Mouse (Mus musculus) kidney, adult 18-20 months (tissue): ENCODE data around the gene Nqo2.
"Not testable (repeated sequence)": the region's sequence is repeated elsewhere in the genome, so short reads cannot be mapped to it uniquely, and the experiment has no call there.

Source experiments
- DNase-seq: peaks from one replicate; pipeline ENCODE4 v3.0.0; 2021

Nqo2 gene

DNA sequence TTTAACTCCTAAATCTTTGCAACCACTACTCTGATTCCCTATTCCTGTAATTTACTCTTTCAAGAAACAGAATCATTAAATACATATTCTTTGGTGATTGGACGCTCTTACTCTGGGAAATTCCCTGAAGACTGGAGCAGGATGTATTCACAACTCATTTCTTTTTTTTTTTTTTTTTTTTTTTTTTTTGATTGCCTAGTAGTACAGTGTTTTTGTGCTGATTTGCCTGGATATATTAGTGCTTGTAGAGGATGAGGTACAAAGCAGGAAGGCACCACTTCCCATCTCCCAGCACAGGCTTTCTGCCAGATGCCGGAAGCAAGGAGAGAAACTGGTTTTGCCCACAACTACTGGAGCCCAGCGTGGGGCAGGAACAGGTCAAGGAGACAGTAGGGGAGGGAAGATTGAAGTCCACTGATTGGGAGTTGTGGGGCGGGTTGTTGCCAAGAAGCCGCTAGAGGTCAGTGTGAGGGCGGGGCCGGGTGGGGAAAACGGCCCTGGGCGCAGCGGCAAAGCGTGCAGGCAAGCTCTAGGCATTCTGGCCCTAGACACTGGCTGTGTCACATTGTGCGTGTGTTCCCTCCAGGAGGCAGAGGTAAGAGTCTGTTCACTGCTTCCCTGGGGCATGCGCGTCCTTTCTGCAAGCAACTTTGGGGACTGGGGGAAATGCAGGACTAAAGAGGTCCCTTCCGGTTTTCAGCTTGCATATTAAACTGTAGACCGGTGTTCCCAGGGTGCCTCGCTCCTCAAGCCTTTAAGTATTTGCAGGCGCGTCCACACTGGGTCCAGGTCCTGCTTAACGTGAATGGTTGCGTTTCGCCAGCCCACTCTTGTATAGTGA, at the start of gene Nqo2:
Gene Nqo2 (plus strand): TSS at position 482 of the 841 bp plus-strand sequence.
- DNase-seq = peak; percentile 85

DNA sequence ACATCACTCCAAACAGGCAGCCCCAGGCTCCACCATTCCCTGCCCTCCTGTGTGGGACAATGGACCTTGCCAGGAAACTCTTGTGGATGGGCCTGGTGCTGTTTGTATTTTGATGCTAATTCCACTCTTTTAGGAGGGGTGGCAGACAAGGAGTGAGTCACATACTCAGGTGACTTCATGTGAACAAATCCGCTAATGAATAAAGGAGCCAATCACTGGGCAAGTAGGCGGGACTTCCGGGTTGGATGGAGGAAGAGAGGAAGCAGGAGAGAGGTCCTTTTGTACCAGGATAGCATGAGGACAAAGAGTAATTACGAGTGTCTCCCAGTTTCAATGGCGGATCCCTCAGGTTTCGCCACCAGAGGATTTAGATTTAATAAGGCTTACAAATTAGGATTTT, 43.4 kb upstream of the Nqo2 start:
- DNase-seq = no peak

DNA sequence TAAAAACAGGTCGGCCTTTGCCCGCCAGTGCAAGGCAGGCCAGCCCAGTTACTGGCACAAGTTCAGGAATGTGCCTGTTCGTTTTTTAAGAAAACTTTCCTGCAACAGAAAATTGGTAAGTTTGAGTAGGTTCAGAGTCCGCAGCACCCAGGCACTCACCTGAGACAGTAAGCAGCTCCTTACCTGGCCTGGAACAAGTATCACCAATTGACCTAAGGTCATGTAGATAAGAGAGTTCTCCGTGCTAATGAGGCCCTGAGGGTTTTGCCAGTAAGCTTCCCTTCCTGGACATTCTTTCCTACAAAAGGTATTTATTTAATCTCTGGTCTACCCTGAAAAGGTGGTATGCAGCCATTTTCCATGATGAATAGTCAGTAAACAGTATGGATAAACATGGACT, 42.8 kb upstream of the Nqo2 start:
- DNase-seq = no peak

DNA sequence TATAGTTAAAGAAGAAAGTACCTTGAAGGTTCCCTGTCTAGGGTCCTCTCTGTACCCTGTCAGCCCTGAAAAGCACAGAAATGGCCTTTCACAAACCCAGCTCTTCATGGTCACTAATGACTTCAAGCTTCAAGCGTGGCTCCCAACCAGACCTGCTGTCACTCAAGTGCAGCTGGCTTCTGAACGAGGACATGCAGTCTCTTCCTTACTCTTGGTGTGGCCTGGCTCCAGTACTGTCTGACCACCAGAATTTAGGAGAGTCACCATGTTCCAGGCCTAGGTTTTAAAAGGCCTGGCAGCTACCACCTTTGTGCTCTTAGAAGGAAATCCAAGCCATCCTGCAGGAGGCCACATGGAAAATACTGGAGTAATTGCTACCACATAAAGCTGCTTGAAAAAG, 34.2 kb upstream of the Nqo2 start:
- no peak for DNase-seq

DNA sequence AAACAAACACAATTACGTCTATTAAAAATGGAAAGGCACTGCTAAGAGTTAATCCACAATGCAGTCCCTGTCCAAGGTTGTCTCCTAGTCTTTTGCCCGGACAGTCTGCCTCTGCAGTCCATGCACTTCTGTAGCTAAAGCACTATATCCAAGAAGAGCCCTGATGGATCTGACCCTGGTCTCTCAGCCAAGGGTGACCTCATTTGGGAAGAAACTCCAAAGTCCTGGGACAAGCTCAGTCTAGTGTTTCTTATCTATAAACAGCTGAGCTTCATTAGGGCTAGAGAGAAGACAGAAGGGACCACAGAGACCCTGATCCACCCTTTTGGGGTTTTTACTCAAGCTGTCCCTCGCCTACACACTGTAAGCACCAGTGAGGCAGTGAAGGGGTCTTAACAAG, 33.6 kb upstream of the Nqo2 start:
- DNase-seq = no peak

GRCm38 (mm10) chr13:33934743-33935142, 29.7 kb upstream of the Nqo2 start:
- no peak for DNase-seq

- DNase-seq = peak; percentile 71
Observed at GRCm38 (mm10) chr13:33935465-33936181, 28.9 kb upstream of the Nqo2 start.

GRCm38 (mm10) chr13:33937151-33937550, 27.3 kb upstream of the Nqo2 start:
- DNase-seq = no peak

GRCm38 (mm10) chr13:33937587-33937986, 26.9 kb upstream of the Nqo2 start:
- not testable (repeated sequence) for DNase-seq

DNA sequence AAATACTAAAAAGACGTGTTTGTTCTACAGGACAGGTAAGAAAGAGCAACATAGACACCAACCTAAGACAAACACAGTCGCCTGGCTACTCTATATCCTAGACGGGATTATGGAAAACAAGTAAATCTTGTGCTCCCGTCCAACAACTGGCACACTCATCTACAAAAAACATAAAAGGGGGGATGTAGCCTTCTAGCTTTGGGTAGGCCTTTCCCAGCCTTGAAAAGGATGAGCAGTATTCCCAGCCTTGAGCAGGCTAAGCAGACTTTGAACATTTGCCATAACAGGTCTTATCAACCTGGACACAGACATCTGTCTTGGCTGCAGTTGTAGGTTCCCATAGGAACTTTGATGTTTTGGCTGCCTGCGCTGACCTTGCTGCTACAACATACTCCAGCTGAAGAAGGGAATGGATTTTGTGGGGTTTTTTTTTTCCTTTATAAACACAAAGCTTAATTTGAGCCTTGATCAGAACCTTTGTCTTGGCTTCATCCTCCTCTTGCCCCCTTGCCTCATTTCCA, 23.1 kb upstream of the Nqo2 start:
- no peak for DNase-seq

DNA sequence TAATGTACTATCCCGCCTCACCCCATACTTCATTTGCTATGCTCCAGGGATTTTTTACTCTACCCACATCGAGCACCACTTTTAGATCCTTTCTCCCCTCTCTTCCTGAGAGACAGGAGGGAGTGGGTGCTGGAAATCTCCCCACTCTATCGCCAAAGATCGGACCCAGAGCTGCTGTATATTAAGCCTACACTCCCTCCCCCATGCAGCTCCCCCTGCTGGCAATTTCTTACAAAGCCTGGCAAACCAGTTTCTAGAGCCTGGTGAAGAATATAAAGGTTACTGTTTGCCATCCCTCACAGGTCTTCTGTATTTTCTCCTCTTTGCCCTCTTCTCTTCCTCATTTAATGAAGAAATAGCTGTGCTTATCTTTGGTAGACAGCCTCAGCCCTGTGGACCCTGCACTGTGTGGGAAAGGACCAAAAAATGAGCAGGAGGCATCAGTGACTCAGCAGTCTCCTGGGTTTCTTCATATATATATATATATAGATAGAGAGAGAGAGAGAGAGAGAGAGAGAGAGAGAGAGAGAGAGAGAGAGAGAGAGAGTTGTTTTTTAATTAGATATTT, 22.2 kb upstream of the Nqo2 start:
- DNase-seq = peak; percentile 21

DNA sequence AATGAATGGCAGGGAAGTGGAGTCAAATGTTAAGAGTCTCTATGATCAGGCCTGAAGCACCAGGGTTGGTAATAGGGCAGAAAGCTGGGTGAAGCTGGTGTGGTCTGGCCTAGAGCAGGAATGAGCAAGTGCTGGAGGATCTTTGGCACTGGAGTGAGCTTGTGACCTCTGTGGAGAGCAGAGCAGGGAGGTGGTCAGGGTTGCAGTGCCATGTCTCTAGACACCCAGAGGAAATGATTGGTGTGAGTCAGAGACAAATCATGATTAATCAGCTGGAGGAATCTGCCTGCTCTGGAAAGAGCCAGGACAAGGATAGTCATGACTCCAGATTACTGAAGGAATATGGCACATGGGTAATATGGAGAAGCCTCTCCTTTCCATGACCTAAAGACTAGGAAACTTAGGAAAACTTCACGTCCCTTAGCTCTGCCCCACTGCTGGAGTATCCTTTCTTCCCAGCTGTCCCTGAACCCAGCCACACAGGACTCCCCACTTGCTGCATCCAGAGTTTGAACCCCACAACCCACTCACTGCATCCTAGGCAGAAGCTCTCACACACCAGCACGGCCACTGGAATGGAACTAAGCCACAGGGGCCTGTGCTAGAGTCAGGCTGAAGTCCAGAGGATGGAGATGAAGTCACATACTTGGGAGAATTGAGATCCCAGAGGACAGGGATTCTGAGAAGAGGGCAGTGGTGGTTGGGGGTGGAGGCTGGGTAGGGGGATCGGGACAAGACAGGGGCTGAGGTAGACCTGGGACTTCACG, 13.0 kb upstream of the Nqo2 start:
- DNase-seq = no peak

DNA sequence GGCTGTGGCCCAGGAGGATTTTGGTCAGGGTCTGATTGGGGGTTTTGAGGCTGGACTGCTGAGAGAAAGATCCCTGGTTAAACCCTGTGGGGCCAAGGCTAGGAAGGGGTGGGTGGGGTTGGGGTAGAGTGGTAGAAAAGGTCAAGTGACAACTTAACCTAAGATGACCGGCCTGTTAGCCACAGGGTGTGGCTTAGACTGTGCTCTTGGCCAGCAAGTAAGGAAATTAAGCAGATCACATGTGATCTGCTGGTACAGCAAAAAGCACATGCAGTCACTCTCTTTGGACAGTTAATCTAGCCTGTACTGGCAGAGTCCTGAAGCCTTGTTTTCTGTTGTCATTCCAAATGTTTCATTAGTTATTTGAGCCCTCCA, 12.4 kb upstream of the Nqo2 start:
- DNase-seq = no peak

GRCm38 (mm10) chr13:33952947-33953346, 11.5 kb upstream of the Nqo2 start:
- no peak for DNase-seq

GRCm38 (mm10) chr13:33956571-33957421, 7.7 kb upstream of the Nqo2 start:
- DNase-seq = no peak

DNA sequence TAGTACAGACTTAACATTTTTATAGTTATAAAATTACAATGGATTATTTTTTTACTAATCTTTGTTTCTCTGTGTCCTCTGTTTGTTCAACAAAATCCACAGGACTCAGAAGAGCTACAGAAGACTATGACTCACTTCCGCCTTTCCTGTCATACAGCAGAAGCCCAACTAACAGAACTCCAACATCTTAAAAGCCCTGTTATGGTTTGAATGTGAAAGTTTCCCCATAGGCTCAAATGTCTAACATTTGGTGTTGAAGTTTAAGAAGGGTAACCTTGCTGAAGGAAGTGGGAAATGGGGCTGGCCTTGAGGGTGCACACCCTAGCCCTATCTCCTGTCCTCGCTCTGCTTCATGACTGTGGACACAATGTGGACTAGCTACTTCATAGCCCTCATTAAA, 4.7 kb upstream of the Nqo2 start:
- no peak for DNase-seq

GRCm38 (mm10) chr13:33965056-33966024, 853 bp downstream of the Nqo2 start:
- no peak for DNase-seq

DNA sequence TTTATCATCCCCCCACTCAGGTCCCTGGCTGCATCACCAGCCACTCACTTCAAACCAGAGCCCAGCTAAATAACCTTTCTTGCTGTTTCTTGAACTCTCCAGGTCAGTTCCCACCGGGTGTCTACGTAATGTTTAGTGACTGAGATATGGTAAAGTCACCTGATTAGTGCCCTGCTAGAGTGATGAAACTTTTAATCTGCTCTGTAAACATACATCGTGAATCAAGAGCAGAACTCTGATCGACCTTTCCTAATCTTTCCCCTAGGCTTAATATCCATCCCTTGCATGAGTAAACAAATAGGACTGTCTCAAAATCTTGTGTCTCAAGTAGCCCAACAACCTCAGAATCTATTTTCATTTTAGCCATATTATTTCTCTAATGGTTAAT, 1.5 kb downstream of the Nqo2 start:
- no peak for DNase-seq

DNA sequence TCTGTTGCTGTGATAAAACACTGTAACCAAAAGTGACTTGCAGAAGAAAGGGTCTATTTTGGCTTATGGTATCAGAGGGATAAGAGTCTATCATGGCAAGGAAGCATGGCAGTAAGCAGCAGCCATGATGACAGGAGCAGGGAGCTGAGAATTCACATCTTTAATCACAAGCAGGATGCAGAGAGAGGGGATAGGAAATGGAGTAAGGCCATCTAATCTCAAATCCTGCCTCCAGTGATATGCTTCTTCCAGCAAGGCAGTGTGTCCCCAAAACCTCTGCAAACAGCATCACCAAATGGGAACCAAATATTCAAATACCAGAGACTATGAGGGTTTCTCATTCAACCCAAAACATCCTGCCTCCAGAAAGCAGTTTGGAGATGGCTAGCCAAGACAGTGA, 2.1 kb downstream of the Nqo2 start:
- no peak for DNase-seq

GRCm38 (mm10) chr13:33989625-33990024, 25.1 kb downstream of the Nqo2 start:
- DNase-seq = no peak

GRCm38 (mm10) chr13:33995197-33995596, 30.7 kb downstream of the Nqo2 start:
- peak; percentile 81 for DNase-seq
